Mouse (Mus musculus) kidney, adult 2 months (tissue): ENCODE results near the gene Krt8. TPM values are rescaled to one million over a fixed set of nuclear protein-coding genes. Genes with fewer than 3 reads are reported as not detected.

Source experiments
- DNase-seq: peaks from one replicate; pipeline ENCODE4 v3.0.0; 2021
- H3K27ac ChIP-seq: fragments of 200-500 bp; 2 replicates; pipeline ENCODE4 v1.5.1; 2012; ENCODE audit warnings: low read depth, low read length, control low read depth, inconsistent platforms; ENCODE audit not compliant: insufficient read depth
- H3K27me3 ChIP-seq: fragments of 200-500 bp; replicated peaks from 2 replicates; pipeline ENCODE4 v1.6.1; 2012; ENCODE audit warnings: mild to moderate bottlenecking, moderate library complexity, low read length, inconsistent platforms; ENCODE audit not compliant: control insufficient read depth, insufficient read depth
- H3K36me3 ChIP-seq: fragments of 200-500 bp; 2 replicates; pipeline ENCODE4 v1.6.1; 2012; ENCODE audit warnings: mild to moderate bottlenecking, moderate library complexity, low read length, inconsistent platforms; ENCODE audit not compliant: control insufficient read depth, insufficient read depth
- H3K4me1 ChIP-seq: fragments of 200-500 bp; 2 replicates; pipeline ENCODE4 v1.6.1; 2011; ENCODE audit warnings: low read length; ENCODE audit not compliant: control insufficient read depth, insufficient read depth
- H3K4me3 ChIP-seq: fragments of 200-500 bp; 2 replicates; pipeline ENCODE4 v1.5.1; 2011; ENCODE audit warnings: mild to moderate bottlenecking, low read depth, low read length, control low read depth; ENCODE audit not compliant: insufficient read depth
- CTCF ChIP-seq: fragments of 200-500 bp; conservative IDR thresholded peaks from 2 replicates; pipeline ENCODE4 v1.5.1; 2011; ENCODE audit warnings: low read depth, mild to moderate bottlenecking, control low read depth, low read length, moderate library complexity, mixed read lengths; ENCODE audit not compliant: insufficient read depth, insufficient read length
- POLR2A ChIP-seq: fragments of 200-500 bp; IDR thresholded peaks from one replicate; pipeline ENCODE4 v1.6.1; 2011; ENCODE audit warnings: low read depth, low read length, control low read depth
- WGBS: fragments of 180-500 bp; shearing (Covaris S2); methylation state at CpG from one replicate; pipeline ENCODE4 v1.1.7; 2018; 5-methylcytosine and 5-hydroxymethylcytosine counted together
- polyA plus RNA-seq: library from polyadenylated mRNA; depleted of rRNA; stranded (reverse); fragments of >200 nt; gene quantifications from 2 replicates; pipeline ENCODE4 v1.2.3, GENCODE M21; 2012

Gene Krt8
- polyA plus RNA-seq, 1 experiment = 82.8 TPM

GRCm38 (mm10) chr15:101984746-101985145 is 19.5 kb downstream of the Krt8 start:
- no peak for TF ChIP-seq POLR2A
- TF ChIP-seq CTCF = 0 out of 2 replicates have a peak, but pooled peaks have one; percentile 13
- no peak overlapping the region for H3K4me3 ChIP-seq
- no peak for DNase-seq
- no peaks in the 10 kb centered on the region for H3K27me3 ChIP-seq
- no peaks in the 10 kb centered on the region for H3K36me3 ChIP-seq
- peaks cover 8% of the 10 kb centered on the region; the same call in 1 of the 2 replicates for H3K4me1 ChIP-seq
- 7% methylated on average over 6 of the region's 6 CpGs for WGBS
- no peak overlapping the region for H3K27ac ChIP-seq

- Histone ChIP-seq H3K27ac (peak overlapping the region; percentile 79; the same call in 1 of the 2 replicates), H3K4me1 (peaks cover 8% of the 10 kb centered on the region; the same call in 1 of the 2 replicates), H3K4me3 (peak overlapping the region; percentile 24; the same call in 1 of the 2 replicates), H3K27me3 (no peaks in the 10 kb centered on the region), H3K36me3 (no peaks in the 10 kb centered on the region)
- TF ChIP-seq POLR2A = no peak
- peak; percentile 99 for TF ChIP-seq CTCF
- DNase-seq = peak; percentile 96
- 4% methylated on average over 15 of the region's 15 CpGs for WGBS
These were observed 20.2 kb downstream of the Krt8 start for GRCm38 (mm10) chr15:101983949-101984601.

DNA sequence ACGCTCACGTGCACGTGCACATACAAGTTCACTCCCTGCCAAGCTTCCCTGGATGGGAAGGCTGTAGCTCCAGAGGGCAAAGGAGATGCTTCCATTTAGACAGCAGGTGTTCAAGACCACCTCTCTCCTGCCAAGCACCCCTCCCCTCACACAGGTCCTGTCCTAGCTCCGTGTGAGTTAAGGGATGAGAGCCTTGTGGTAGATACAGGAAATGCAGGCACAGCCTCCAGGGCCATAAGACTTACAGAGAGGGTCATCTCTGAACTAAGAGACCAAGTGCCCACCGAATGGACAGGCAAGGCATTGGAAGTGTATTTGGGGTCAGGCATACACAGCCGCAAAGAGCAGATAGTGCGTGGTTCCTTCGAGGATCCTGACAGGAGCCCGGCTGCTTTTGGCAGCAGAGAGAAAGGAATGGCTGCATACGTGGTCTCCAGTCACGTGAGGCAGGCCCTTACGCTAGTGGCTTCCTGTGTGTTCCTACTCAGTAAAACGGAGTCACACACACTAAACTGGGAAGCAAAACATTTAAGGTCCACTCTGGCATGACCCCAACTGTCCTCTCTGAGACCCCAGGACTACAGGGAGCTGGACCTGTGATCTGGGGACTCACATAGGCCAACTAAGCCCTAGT is 20.9 kb downstream of the Krt8 start:
- Histone ChIP-seq H3K27ac (no peak overlapping the region), H3K4me3 (no peak overlapping the region)
- no peak for TF ChIP-seq POLR2A
- TF ChIP-seq CTCF = no peak

DNA sequence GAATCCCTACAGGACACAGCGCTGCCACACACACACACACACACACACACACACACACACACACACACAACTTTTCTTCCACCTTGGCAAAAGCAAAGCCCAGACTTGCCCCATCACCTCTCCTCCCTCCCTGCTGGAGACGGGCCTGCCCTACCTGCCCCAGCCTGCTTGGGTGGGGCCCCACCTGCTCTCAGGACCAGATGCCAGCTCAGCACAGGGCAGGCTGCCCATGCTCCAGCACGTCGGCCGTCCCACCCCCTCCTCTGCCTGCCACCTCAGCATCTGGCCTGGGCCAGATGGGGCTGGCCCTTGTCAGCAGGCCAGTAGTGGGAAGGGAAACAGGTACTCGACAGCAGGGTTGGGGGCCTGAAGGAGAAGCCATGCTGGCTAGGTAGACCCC is 23.4 kb downstream of the Krt8 start:
- Histone ChIP-seq H3K4me1 (peaks cover 30% of the 10 kb centered on the region), H3K4me3 (no peak overlapping the region), H3K36me3 (no peaks in the 10 kb centered on the region), H3K27ac (peak overlapping the region; percentile 65; the same call in 1 of the 2 replicates), H3K27me3 (no peaks in the 10 kb centered on the region)
- TF ChIP-seq POLR2A (no peak), CTCF (no peak)
- WGBS = 25% methylated on average over 6 of the region's 6 CpGs
- peak; percentile 93 for DNase-seq

More for the DNA sequence above, 20.9 kb downstream of the Krt8 start:
- Histone ChIP-seq H3K4me1 (peaks cover 8% of the 10 kb centered on the region; the same call in 1 of the 2 replicates), H3K27me3 (no peaks in the 10 kb centered on the region), H3K36me3 (no peaks in the 10 kb centered on the region)
- DNase-seq = no peak
- 81% methylated on average over 13 of the region's 13 CpGs for WGBS

DNA sequence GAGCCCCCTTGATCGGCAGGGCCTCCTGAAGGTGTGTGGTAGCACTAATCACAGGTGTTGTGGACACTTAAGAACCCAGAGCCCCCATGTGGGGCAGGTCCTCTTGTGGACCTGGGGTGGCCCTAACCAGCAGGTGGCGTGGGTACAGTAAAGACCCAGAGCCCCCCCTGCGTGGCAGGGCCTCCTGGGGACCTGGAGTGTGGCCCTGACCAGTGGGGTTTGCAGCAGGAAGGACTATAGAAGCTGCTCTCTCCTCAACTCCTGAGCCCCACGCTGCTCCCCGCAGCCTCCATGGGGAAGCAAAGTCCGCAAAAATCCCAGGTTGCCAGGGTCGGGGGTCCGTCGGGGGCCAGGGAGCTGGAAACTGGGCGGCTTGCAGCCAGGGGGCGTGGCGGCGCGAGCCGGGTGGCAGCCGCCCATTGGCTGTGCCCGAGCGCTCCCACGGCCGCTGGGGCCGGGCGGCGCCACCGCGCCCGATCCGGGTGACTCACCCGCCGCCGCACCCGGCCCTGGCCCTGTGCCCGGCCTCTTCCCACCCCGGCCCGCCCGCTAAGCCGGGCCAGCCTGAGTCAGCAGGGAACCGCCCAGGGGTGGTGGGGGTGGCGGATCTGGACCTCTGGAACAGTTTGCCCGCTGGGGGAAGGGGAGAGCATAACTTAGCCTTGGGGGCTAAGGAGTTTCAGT is 27.1 kb downstream of the Krt8 start:
- H3K4me1 ChIP-seq = peaks cover 26% of the 10 kb centered on the region
- TF ChIP-seq CTCF = no peak
- no peak for TF ChIP-seq POLR2A
- H3K27ac ChIP-seq = peak overlapping the region; percentile 95
- H3K4me3 ChIP-seq = peak overlapping the region; percentile 41
- no peaks in the 10 kb centered on the region for H3K27me3 ChIP-seq
- 2% methylated on average over 39 of the region's 39 CpGs for WGBS
- no peaks in the 10 kb centered on the region for H3K36me3 ChIP-seq
- DNase-seq = peak; percentile 96

- TF ChIP-seq CTCF (no peak), POLR2A (no peak)
- WGBS = 30% methylated on average over 3 of the region's 3 CpGs
- no peak overlapping the region for H3K4me3 ChIP-seq
- H3K4me1 ChIP-seq = peaks cover 26% of the 10 kb centered on the region
- peak overlapping the region; percentile 95 for H3K27ac ChIP-seq
- H3K36me3 ChIP-seq = no peaks in the 10 kb centered on the region
- DNase-seq = peak; percentile 72
- no peaks in the 10 kb centered on the region for H3K27me3 ChIP-seq
These were observed 27.6 kb downstream of the Krt8 start for GRCm38 (mm10) chr15:101976641-101977040.

GRCm38 (mm10) chr15:101976023-101976422 is 28.3 kb downstream of the Krt8 start:
- TF ChIP-seq CTCF (no peak), POLR2A (no peak)
- peak overlapping the region; percentile 95; the same call in 1 of the 2 replicates for H3K27ac ChIP-seq
- WGBS = 69% methylated on average over 5 of the region's 5 CpGs
- H3K4me1 ChIP-seq = peaks cover 23% of the 10 kb centered on the region
- no peaks in the 10 kb centered on the region for H3K27me3 ChIP-seq
- no peaks in the 10 kb centered on the region for H3K36me3 ChIP-seq
- no peak overlapping the region for H3K4me3 ChIP-seq
- DNase-seq = peak; percentile 21
